Mouse (Mus musculus): Measurements from ENCODE around the gene Gm26938. TPM values are rescaled to one million over a fixed set of nuclear protein-coding genes. Genes with fewer than 3 reads are reported as not detected.
A peak's percentile ranks its signal among the peaks of the same experiment; 100 is the strongest.

Gene Gm26938
- total RNA-seq (2021), result not detected
- long read RNA-seq, experiment 1, result 0 reads
- long read RNA-seq, experiment 2, result 0 reads

GRCm38 (mm10) chr5:139826357-139827055, at the start of gene Gm26938, which contains the start of gene Psmg3:
Gm26938 (minus strand) TSS chr5:139826407.
Psmg3 (minus strand) TSS chr5:139826885.
- peak; percentile 82 to 90 for DNase-seq (ENCODE audit: low spot score in 2 of 2)

GRCm38 (mm10) chr5:139871526-139871925, 45.3 kb upstream of the Gm26938 start:
- no peak for DNase-seq (ENCODE audit: low spot score in 2 of 2)

GRCm38 (mm10) chr5:139870886-139871285, 44.7 kb upstream of the Gm26938 start:
- no peak for DNase-seq (ENCODE audit: low spot score in 2 of 2)

GRCm38 (mm10) chr5:139862759-139863158, 36.6 kb upstream of the Gm26938 start:
- no peak for DNase-seq (ENCODE audit: low spot score in 2 of 2)

- DNase-seq (ENCODE audit: low spot score in 2 of 2), result no peak
These were observed 34.3 kb upstream of the Gm26938 start for GRCm38 (mm10) chr5:139860328-139861104.

GRCm38 (mm10) chr5:139849626-139850320, 23.6 kb upstream of the Gm26938 start:
- no peak for DNase-seq (ENCODE audit: low spot score in 2 of 2)

- DNase-seq (ENCODE audit: low spot score in 2 of 2), result no peak
These were observed 12.9 kb upstream of the Gm26938 start for GRCm38 (mm10) chr5:139839142-139839541.

- DNase-seq (ENCODE audit: low spot score in 2 of 2), result peak; percentile 28 to 73
These were observed 12.3 kb upstream of the Gm26938 start for GRCm38 (mm10) chr5:139838476-139838892.

- no peak for DNase-seq (ENCODE audit: low spot score in 2 of 2)
These were observed 9.5 kb upstream of the Gm26938 start for GRCm38 (mm10) chr5:139835706-139836105.

- no peak for DNase-seq (ENCODE audit: low spot score in 2 of 2)
These were observed 5.9 kb upstream of the Gm26938 start for GRCm38 (mm10) chr5:139832125-139832524.

GRCm38 (mm10) chr5:139830734-139831133, 4.5 kb upstream of the Gm26938 start:
- no peak for DNase-seq (ENCODE audit: low spot score in 2 of 2)

- peak; percentile 20 to 39 for DNase-seq (ENCODE audit: low spot score in 2 of 2)
These were observed 3.2 kb upstream of the Gm26938 start for GRCm38 (mm10) chr5:139829384-139829783.

- DNase-seq (ENCODE audit: low spot score in 2 of 2), result no peak
These were observed 1.4 kb upstream of the Gm26938 start for GRCm38 (mm10) chr5:139827593-139827992.

GRCm38 (mm10) chr5:139825947-139826346, 260 bp downstream of the Gm26938 start:
- no peak for DNase-seq (ENCODE audit: low spot score in 2 of 2)

- DNase-seq (ENCODE audit: low spot score in 2 of 2), result no peak
These were observed 1.7 kb downstream of the Gm26938 start for GRCm38 (mm10) chr5:139824531-139824930.

- no peak for DNase-seq (ENCODE audit: low spot score in 2 of 2)
These were observed 4.4 kb downstream of the Gm26938 start for GRCm38 (mm10) chr5:139821466-139822459.

GRCm38 (mm10) chr5:139819538-139820181, 6.5 kb downstream of the Gm26938 start, which contains the start of gene Tmem184a:
Tmem184a (minus strand) TSS chr5:139819917.
- DNase-seq (ENCODE audit: low spot score in 2 of 2), result no peak

GRCm38 (mm10) chr5:139818801-139819200, 7.4 kb downstream of the Gm26938 start:
- DNase-seq (ENCODE audit: low spot score in 2 of 2), result peak in 1 of 2 experiments; percentile 46

GRCm38 (mm10) chr5:139818056-139818455, 8.2 kb downstream of the Gm26938 start:
- no peak for DNase-seq (ENCODE audit: low spot score in 2 of 2)

GRCm38 (mm10) chr5:139817292-139817691, 8.9 kb downstream of the Gm26938 start:
- no peak for DNase-seq (ENCODE audit: low spot score in 2 of 2)

All from left cerebral cortex, adult 18-20 months (tissue).